Mouse (Mus musculus): Measurements from ENCODE around the gene Dnah1.

DNA sequence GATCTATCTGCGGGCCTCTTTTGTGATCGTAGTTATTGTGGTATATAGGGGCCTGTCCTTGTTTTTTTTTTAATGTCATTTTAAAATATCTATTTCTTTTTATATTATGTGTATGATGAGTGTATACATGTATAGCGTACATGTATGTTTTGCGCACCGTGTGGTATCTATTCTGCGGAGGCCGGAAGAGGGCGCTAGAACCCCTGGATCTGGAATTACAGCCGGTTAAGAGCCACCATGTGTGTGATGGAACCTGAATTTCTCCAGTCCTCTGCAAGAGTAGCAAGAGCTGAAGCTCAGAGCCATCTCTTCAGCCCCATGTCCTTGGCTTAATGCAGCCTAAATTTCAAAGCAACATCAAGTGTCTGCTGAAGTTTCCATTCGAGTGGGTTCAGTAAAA is 1.2 kb upstream of the Dnah1 start:
- TF ChIP-seq POLR2A (IDR thresholded peaks at IDR 0.05; ENCODE audit: low read depth, low read length) (no peak), CTCF (IDR thresholded peaks at IDR 0.05; ENCODE audit: borderline replicate concordance, insufficient read depth, low read length) (no peak)

Measured in embryonic fibroblast, embryonic 13.5 days (primary cell).